Mouse (Mus musculus): ENCODE measurements around the gene Kif28. TPM values are rescaled to one million over a fixed set of nuclear protein-coding genes. Genes with fewer than 3 reads are reported as not detected.

The Kif28 gene
- polyA plus RNA-seq, 1 experiment: 0.79 TPM

- no peak overlapping the region for H3K27ac ChIP-seq (ENCODE audit: insufficient read depth, low read length)
- H3K9ac ChIP-seq (ENCODE audit: low read depth, poor library complexity, severe bottlenecking): no peak overlapping the region
- H3K27me3 ChIP-seq (ENCODE audit: control insufficient read depth, insufficient read depth, low read length, poor library complexity, severe bottlenecking): no peaks in the 10 kb centered on the region
- H3K36me3 ChIP-seq (ENCODE audit: control insufficient read depth, insufficient read depth, low read length, poor library complexity, severe bottlenecking): peaks cover 65% of the 10 kb centered on the region
- H3K4me3 ChIP-seq (ENCODE audit: low read depth, low read length): no peak overlapping the region
- TF ChIP-seq POLR2A (IDR thresholded peaks at IDR 0.05; ENCODE audit: insufficient read depth, low read length) (no peak), EP300 (IDR thresholded peaks at IDR 0.05; ENCODE audit: insufficient read depth, low read depth, low read length) (no peak), CTCF (IDR thresholded peaks at IDR 0.05; ENCODE audit: low read depth, low read length) (no peak)
- no peaks in the 10 kb centered on the region for H3K4me1 ChIP-seq (ENCODE audit: control insufficient read depth, insufficient read depth, low read length)
- no peaks in the 10 kb centered on the region for H3K9me3 ChIP-seq (replicated peaks; ENCODE audit: control insufficient read depth, insufficient read depth, low read length, poor library complexity, severe bottlenecking)
Observed at GRCm38 (mm10) chr1:179760086-179760485, 15.0 kb upstream of the Kif28 start.

GRCm38 (mm10) chr1:179756477-179756876, 11.4 kb upstream of the Kif28 start:
- Histone ChIP-seq H3K27me3 (ENCODE audit: control insufficient read depth, insufficient read depth, low read length, poor library complexity, severe bottlenecking) (no peaks in the 10 kb centered on the region), H3K4me3 (ENCODE audit: low read depth, low read length) (no peak overlapping the region), H3K27ac (ENCODE audit: insufficient read depth, low read length) (no peak overlapping the region), H3K9ac (ENCODE audit: low read depth, poor library complexity, severe bottlenecking) (no peak overlapping the region), H3K36me3 (ENCODE audit: control insufficient read depth, insufficient read depth, low read length, poor library complexity, severe bottlenecking) (peaks cover 69% of the 10 kb centered on the region), H3K4me1 (ENCODE audit: control insufficient read depth, insufficient read depth, low read length) (no peaks in the 10 kb centered on the region), H3K9me3 (replicated peaks; ENCODE audit: control insufficient read depth, insufficient read depth, low read length, poor library complexity, severe bottlenecking) (no peaks in the 10 kb centered on the region)
- no peak for TF ChIP-seq EP300 (IDR thresholded peaks at IDR 0.05; ENCODE audit: insufficient read depth, low read depth, low read length)
- no peak for TF ChIP-seq POLR2A (IDR thresholded peaks at IDR 0.05; ENCODE audit: insufficient read depth, low read length)
- no peak for TF ChIP-seq CTCF (IDR thresholded peaks at IDR 0.05; ENCODE audit: low read depth, low read length)

- Histone ChIP-seq H3K36me3 (ENCODE audit: control insufficient read depth, insufficient read depth, low read length, poor library complexity, severe bottlenecking) (peaks cover 70% of the 10 kb centered on the region), H3K27ac (ENCODE audit: insufficient read depth, low read length) (no peak overlapping the region), H3K4me3 (ENCODE audit: low read depth, low read length) (no peak overlapping the region), H3K27me3 (ENCODE audit: control insufficient read depth, insufficient read depth, low read length, poor library complexity, severe bottlenecking) (no peaks in the 10 kb centered on the region), H3K4me1 (ENCODE audit: control insufficient read depth, insufficient read depth, low read length) (no peaks in the 10 kb centered on the region), H3K9me3 (replicated peaks; ENCODE audit: control insufficient read depth, insufficient read depth, low read length, poor library complexity, severe bottlenecking) (no peaks in the 10 kb centered on the region), H3K9ac (ENCODE audit: low read depth, poor library complexity, severe bottlenecking) (no peak overlapping the region)
- TF ChIP-seq POLR2A (IDR thresholded peaks at IDR 0.05; ENCODE audit: insufficient read depth, low read length): no peak
- no peak for TF ChIP-seq EP300 (IDR thresholded peaks at IDR 0.05; ENCODE audit: insufficient read depth, low read depth, low read length)
- TF ChIP-seq CTCF (IDR thresholded peaks at IDR 0.05; ENCODE audit: low read depth, low read length): no peak
Observed at GRCm38 (mm10) chr1:179753006-179753405, 7.9 kb upstream of the Kif28 start.

- no peak overlapping the region for H3K27ac ChIP-seq (ENCODE audit: insufficient read depth, low read length)
- H3K4me3 ChIP-seq (ENCODE audit: low read depth, low read length): no peak overlapping the region
- H3K9me3 ChIP-seq (replicated peaks; ENCODE audit: control insufficient read depth, insufficient read depth, low read length, poor library complexity, severe bottlenecking): no peaks in the 10 kb centered on the region
- no peak for TF ChIP-seq POLR2A (IDR thresholded peaks at IDR 0.05; ENCODE audit: insufficient read depth, low read length)
- TF ChIP-seq EP300 (IDR thresholded peaks at IDR 0.05; ENCODE audit: insufficient read depth, low read depth, low read length): no peak
- TF ChIP-seq CTCF (IDR thresholded peaks at IDR 0.05; ENCODE audit: low read depth, low read length): no peak
- H3K27me3 ChIP-seq (ENCODE audit: control insufficient read depth, insufficient read depth, low read length, poor library complexity, severe bottlenecking): no peaks in the 10 kb centered on the region
- H3K9ac ChIP-seq (ENCODE audit: low read depth, poor library complexity, severe bottlenecking): no peak overlapping the region
- H3K4me1 ChIP-seq (ENCODE audit: control insufficient read depth, insufficient read depth, low read length): no peaks in the 10 kb centered on the region
- peaks cover 73% of the 10 kb centered on the region for H3K36me3 ChIP-seq (ENCODE audit: control insufficient read depth, insufficient read depth, low read length, poor library complexity, severe bottlenecking)
Observed at GRCm38 (mm10) chr1:179752276-179752675, 7.2 kb upstream of the Kif28 start.

- no peak overlapping the region for H3K9ac ChIP-seq (ENCODE audit: low read depth, poor library complexity, severe bottlenecking)
- no peaks in the 10 kb centered on the region for H3K4me1 ChIP-seq (ENCODE audit: control insufficient read depth, insufficient read depth, low read length)
- H3K4me3 ChIP-seq (ENCODE audit: low read depth, low read length): no peak overlapping the region
- TF ChIP-seq CTCF (IDR thresholded peaks at IDR 0.05; ENCODE audit: low read depth, low read length): no peak
- TF ChIP-seq POLR2A (IDR thresholded peaks at IDR 0.05; ENCODE audit: insufficient read depth, low read length): no peak
- no peak for TF ChIP-seq EP300 (IDR thresholded peaks at IDR 0.05; ENCODE audit: insufficient read depth, low read depth, low read length)
- H3K27ac ChIP-seq (ENCODE audit: insufficient read depth, low read length): no peak overlapping the region
- peaks cover 30% of the 10 kb centered on the region for H3K36me3 ChIP-seq (ENCODE audit: control insufficient read depth, insufficient read depth, low read length, poor library complexity, severe bottlenecking)
- no peaks in the 10 kb centered on the region for H3K9me3 ChIP-seq (replicated peaks; ENCODE audit: control insufficient read depth, insufficient read depth, low read length, poor library complexity, severe bottlenecking)
- no peaks in the 10 kb centered on the region for H3K27me3 ChIP-seq (ENCODE audit: control insufficient read depth, insufficient read depth, low read length, poor library complexity, severe bottlenecking)
Observed at GRCm38 (mm10) chr1:179743593-179744193, 1.4 kb downstream of the Kif28 start.

- TF ChIP-seq EP300 (IDR thresholded peaks at IDR 0.05; ENCODE audit: insufficient read depth, low read depth, low read length) (no peak), CTCF (IDR thresholded peaks at IDR 0.05; ENCODE audit: low read depth, low read length) (no peak), POLR2A (IDR thresholded peaks at IDR 0.05; ENCODE audit: insufficient read depth, low read length) (no peak)
- H3K27me3 ChIP-seq (ENCODE audit: control insufficient read depth, insufficient read depth, low read length, poor library complexity, severe bottlenecking): no peaks in the 10 kb centered on the region
- H3K9me3 ChIP-seq (replicated peaks; ENCODE audit: control insufficient read depth, insufficient read depth, low read length, poor library complexity, severe bottlenecking): no peaks in the 10 kb centered on the region
- H3K4me3 ChIP-seq (ENCODE audit: low read depth, low read length): no peak overlapping the region
- no peaks in the 10 kb centered on the region for H3K36me3 ChIP-seq (ENCODE audit: control insufficient read depth, insufficient read depth, low read length, poor library complexity, severe bottlenecking)
- H3K27ac ChIP-seq (ENCODE audit: insufficient read depth, low read length): no peak overlapping the region
- no peak overlapping the region for H3K9ac ChIP-seq (ENCODE audit: low read depth, poor library complexity, severe bottlenecking)
- H3K4me1 ChIP-seq (ENCODE audit: control insufficient read depth, insufficient read depth, low read length): no peaks in the 10 kb centered on the region
Observed at GRCm38 (mm10) chr1:179736483-179736882, 8.6 kb downstream of the Kif28 start.
